Mouse (Mus musculus) spleen, postnatal 36 days (tissue): ENCODE data around the gene Zfp831.

Experiments
- DNase-seq, 2 experiments: peaks; one replicate each; pipeline ENCODE4 v3.0.0; 2022; ENCODE audit warnings: low spot score in 2 of 2, mixed read lengths in 1 of 2

Gene Zfp831

DNA sequence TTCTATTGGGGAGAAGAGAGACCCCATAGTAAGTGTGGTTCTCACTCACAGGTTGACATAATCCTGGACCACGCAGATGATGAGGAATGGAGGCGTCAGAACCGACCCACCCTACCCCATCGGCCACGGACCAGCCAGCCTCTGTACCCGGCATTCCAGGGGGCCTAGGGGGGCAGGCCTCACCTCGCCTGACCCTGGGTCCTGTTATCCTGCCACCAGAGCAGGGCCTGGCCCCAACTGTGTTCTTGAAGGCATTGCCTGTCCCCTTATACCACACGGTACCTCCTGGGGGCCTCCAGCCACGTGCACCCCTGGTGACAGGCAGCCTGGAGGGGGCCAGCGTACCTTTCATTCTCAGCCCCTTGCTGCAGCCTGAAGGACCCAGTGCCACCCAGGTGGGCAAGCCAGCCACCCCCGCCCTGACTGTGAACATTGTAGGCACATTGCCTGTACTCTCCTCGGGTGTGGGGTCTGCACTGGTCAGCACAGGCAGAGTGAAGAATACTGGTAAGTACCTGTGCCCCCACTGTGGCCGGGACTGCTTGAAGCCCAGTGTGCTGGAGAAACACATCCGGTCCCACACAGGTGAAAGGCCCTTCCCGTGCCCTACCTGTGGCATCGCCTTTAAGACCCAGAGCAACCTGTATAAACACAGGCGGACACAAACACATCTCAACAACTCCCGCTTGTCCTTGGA lies at the start of gene Zfp831:
Gene Zfp831 (plus strand): TSS at position 87 of the 697 bp plus-strand sequence.
- no peak for DNase-seq

DNA sequence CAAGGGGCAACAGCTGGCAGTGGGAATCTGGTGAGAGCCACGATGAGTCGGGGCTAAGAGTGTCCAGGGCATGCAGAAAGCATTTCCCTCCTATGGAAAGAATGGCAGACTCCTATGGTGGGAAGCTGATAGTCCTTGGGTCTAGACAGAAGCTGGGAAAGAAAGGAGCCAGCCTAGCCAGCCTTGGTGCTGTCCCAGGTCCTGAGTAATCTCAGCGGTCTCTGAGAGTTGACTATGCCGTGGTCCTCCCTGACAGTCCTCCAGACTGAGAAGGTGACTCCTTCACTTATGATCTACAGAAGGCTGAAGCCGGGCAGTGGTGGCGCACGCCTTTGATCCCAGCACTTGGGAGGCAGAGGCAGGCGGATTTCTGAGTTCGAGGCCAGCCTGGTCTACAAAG lies 48.4 kb upstream of the Zfp831 start:
- no peak for DNase-seq

DNA sequence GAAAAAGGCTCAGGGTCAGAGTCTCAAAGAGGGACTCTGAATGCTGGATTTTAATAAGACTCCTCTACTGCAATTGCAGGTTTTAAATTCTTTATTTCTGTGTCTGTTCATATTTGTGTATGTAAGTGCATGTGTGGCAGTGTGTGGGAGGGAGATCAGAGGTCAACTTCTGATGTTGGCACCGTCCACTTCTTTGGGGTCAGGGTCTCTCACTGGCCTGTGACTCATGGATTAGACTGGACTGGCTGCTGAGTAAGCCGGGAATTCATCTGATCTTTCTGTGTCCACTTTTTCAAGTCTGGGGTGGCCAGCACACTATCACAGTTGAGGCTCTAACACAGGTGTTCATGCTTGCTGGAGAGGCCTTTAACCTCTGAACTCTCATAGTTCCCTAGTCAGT lies 47.7 kb upstream of the Zfp831 start:
- no peak for DNase-seq

DNA sequence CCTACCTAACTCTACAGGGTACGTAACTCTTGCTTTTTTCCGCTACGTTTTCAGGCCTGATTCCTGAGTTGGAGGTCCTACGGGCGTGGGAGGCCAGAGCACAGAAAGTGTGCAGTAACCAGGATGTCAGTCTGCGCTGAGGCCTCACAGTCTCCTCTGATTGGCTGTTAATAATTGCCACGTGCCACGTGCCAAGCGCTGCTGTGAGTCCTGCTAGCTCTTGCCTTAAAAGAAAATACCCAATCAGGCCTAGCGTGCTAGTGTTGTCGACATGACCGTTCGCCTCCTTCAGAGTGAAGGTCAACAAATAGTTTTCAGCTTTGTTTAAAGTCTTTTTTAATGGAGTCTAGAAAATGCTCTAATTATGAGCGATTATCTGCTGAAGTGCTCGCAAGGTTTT lies 46.9 kb upstream of the Zfp831 start:
- no peak for DNase-seq

GRCm38 (mm10) chr2:174598451-174598850 lies 44.9 kb upstream of the Zfp831 start:
- peak; percentile 34 to 58 for DNase-seq

DNA sequence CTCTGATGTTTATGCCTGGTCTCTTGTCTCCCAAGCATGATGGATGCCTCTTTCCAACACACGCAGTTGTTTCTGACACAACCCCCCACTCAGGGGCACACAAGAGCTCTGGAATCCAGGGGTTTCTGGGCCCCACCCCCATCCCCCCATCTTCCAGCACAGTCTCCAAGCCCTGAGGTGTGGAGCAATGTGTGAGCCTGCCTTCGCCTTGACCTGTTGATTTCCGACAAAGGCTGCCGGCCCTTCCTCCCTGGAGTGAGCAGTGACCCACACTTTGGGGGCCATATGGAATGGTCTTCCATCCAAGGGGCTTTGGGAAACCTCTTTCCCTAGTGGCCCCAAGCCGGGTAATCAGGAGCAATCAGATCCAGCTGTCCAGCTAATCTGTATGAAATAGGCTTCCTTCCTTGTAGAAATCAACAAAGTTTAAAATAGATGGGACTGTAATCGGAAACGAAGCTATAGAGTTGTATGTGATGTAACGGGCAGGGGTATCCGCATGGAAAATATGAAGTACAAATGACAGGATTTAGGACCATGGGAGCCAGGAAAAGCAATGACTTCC lies 44.2 kb upstream of the Zfp831 start:
- no peak for DNase-seq

DNA sequence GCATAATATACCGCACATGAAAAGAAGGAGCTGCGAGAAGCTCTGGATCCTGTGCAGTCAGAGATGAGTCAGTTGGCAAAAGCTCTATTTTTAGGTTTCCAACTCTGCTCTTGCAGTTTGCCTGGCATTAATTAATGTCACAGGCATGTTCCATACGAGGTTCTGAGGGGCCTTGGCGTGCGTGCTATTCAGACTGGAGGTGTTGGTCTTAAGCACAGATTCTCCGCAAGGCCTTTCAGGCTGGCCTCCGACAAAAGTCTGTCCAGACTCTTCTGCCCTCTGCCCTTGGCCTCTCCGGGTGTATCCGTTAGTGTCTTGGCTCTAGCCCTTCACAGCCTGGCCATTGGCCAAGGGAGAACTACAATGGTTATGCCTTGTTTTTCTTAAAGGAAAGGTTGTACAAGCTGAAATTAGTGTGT lies 43.5 kb upstream of the Zfp831 start:
- DNase-seq, result no peak

DNA sequence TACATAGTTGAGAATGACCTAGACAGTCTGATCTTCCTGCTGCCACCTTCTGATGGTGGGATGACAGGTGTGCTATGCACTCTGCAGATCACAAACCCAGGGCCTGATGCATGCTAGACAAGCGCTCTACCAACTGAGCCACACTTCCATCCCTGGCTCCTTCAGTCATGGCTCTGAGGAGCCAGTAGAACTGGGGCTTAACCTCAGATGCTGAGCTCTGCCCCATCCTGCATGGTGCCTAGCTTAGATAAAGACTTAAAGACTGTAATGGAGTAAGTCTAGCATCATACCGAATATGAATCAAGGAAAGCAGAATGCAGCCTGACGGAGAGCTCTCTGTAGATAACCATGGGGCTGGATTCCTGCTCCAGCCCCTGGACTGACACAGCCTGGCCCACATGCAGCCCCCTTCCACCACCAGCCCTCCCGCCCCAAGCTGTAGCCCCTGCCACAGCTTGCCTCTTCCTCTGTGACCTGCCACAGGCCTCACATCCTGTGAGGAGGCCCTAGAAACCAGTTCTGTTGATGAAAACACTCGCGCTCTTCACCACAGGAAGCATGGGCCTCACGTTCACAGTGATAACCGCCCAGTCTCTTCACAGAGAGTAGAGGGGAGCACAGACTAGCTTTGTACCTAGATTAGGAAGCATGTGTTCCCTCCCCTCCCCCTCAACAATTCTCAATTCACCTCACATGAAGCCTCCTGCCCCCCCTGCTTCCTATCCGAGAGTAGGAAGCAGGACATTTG lies 41.2 kb upstream of the Zfp831 start:
- peak; percentile 79 to 83 for DNase-seq

DNA sequence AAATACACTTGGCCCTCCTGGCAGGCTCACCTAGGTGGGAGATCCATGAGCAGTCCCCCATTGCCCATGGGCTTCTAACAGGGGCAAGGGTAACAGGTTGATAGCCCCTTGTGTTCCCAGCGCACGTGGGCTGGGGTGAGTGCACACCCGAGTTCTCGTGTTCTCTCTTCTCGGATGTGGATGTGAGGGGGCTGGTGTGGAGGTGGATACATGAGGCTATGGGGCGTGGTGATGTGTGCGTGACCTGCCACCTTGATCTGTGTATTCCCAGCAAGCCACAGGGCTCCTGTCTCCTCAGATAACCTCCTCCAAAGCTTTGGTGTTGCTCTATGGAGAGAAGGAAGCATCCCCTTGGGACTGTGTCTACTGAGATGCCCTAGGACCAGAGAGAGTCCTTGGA lies 40.0 kb upstream of the Zfp831 start:
- DNase-seq, result no peak

- DNase-seq, result no peak
Observed at GRCm38 (mm10) chr2:174605020-174605419, 38.3 kb upstream of the Zfp831 start.

DNA sequence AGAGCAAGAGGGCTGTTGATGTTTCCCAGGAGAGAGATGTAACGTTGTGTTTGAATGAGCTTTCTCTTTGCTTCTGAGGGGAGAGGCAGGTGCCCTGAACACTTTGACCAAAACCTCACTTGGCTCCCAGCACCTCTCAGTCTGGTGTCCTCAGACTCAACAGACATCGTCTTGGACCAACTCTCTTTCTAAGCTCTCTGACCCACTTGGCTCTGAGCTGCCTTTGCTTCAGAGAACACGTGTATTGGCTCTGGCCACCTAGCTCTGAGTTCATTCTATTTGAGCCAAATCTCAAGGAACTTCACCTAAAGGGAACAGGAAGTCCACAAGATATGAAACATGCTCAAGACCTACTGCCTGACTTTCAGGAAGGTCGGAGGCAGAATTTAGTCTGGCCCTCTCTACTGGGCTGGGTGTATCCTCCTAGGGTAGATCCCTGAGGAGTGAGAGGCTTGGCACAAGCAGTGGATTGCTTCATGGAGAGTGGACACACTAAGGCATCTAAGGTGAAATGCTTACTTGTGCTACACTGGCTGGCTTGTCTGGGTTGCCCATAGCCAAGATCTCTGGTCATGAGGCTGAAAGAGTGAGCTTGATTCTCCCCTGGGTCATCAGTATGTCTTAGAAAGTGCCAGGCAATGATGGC lies 37.8 kb upstream of the Zfp831 start:
- no peak for DNase-seq

- DNase-seq, result no peak
Observed at GRCm38 (mm10) chr2:174606376-174606775, 37.0 kb upstream of the Zfp831 start.

DNA sequence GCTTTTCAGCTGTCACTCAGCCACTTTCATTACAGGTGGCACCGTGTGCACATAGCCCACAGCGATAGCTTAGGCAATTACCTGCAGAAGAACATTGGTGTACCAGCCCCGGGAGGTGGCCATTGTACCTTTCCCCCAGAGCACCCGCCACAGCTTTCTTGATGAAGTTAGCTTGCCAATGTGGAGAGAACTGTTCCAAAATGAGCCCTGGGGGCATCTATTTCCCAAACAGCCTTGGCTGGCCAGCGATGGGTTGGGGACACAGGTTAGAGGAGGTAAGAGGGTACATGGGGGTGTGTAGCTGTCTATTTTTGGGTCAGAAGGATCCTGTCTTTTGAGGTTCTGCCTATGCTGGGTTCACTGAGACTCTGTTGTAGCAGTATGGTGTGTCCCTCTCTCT lies 33.4 kb upstream of the Zfp831 start:
- no peak for DNase-seq

- DNase-seq, result no peak
Observed at GRCm38 (mm10) chr2:174612386-174613063, 30.8 kb upstream of the Zfp831 start.

- no peak for DNase-seq
Observed at GRCm38 (mm10) chr2:174613221-174613620, 30.1 kb upstream of the Zfp831 start.

GRCm38 (mm10) chr2:174613921-174614441 lies 29.4 kb upstream of the Zfp831 start:
- DNase-seq, result peak; percentile 82 to 85

DNA sequence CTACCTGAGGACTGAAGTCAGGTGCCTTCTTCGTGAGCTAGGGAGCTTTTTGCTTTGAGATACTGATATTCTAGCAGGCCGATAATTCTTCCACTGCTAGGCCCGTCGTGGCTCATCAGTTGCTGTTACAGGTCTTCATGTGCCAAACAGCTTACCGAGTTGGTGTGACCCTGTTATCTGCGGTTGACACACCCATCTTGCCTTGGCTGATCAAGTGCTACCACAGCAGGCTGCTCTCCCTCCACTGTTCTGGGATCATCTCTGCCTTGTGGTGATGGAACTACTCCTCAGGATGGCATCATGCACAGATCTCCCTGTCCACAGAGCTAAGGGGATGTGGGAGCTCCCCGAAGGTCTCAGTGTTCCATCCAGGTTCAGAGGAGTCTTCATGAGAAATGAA lies 21.5 kb upstream of the Zfp831 start:
- peak in 1 of 2 experiments; percentile 21 for DNase-seq

GRCm38 (mm10) chr2:174624430-174624829 lies 18.9 kb upstream of the Zfp831 start:
- no peak for DNase-seq

DNA sequence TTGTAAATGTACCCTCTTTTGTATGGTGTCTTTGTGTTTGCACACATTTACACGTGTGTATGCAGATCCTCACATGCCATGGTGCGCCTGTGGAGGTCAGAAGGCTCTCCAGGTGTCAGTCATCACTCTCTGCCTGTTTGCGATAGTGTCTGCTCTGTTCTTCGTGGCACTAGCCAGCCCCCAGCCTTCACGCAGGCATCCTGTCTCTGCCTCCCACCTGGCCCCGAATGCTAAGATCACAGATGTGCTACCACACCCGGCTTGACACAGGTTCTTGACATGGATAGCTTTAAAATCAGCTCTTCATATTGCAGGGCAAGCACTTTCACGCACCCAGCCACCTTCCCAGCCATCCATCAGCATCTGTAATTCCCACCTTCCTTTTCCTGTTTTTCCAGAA lies 16.3 kb upstream of the Zfp831 start:
- no peak for DNase-seq

- DNase-seq, result no peak
Observed at GRCm38 (mm10) chr2:174629299-174629850, 14.0 kb upstream of the Zfp831 start.

DNA sequence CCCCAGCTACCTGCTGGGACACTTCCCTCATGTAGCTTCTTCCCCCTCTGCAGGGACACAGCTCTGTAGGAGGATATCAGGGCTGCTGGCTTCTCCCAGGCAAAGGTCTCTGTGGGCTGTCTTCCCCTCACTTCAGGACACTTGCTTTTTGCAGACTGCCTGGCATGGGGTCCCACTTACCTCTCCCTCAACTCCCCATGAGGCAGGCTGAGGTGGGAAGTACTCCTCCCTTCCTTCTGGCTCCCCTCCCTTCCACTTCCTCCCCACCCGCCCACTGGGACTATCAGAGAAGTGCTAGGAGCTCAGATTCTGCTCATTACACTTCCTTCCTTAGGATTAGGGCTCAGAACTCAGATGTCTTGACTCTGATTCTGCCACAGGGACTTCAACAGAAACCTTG lies 6.6 kb upstream of the Zfp831 start:
- no peak for DNase-seq
